Mouse (Mus musculus): ENCODE results near the gene 1700012B07Rik.

- TF ChIP-seq GATA1 (IDR thresholded peaks at IDR 0.05; ENCODE audit: low read depth, low read length) (no peak), CTCF (IDR thresholded peaks at IDR 0.05 in 2 of 3, conservative IDR thresholded peaks at IDR 0.05 in 1 of 3; ENCODE audit: control insufficient read depth in 1 of 3, insufficient read depth in 1 of 3, low read depth in 2 of 3, low read length in 3 of 3, poor library complexity in 1 of 3, severe bottlenecking in 1 of 3) (no peak), MAFK (IDR thresholded peaks at IDR 0.05; ENCODE audit: borderline replicate concordance, low read depth, low read length) (no peak), SIN3A (IDR thresholded peaks at IDR 0.05; ENCODE audit: low read length) (no peak), MAZ (IDR thresholded peaks at IDR 0.05; ENCODE audit: low read depth, low read length) (no peak), KAT2A (conservative IDR thresholded peaks at IDR 0.05; ENCODE audit: low read depth, low read length) (no peak), EP300 (IDR thresholded peaks at IDR 0.05; ENCODE audit: low read depth in 1 of 2, low read length in 2 of 2) (no peak), ZC3H11A (IDR thresholded peaks at IDR 0.05; ENCODE audit: low read depth, low read length) (no peak), ELF1 (IDR thresholded peaks at IDR 0.05; ENCODE audit: low read depth, low read length) (no peak), POLR2A (IDR thresholded peaks at IDR 0.05; ENCODE audit: control insufficient read depth in 1 of 2, insufficient read depth in 1 of 2, low read depth in 1 of 2, low read length in 2 of 2, poor library complexity in 1 of 2) (no peak), TAL1 (IDR thresholded peaks at IDR 0.05; ENCODE audit: low read length) (no peak), JUND (IDR thresholded peaks at IDR 0.05; ENCODE audit: low read depth, low read length) (no peak)
Measured at GRCm38 (mm10) chr11:109857086-109857485, 29.2 kb upstream of the 1700012B07Rik start.
